Mouse (Mus musculus) hindbrain, postnatal 0 days (tissue): ENCODE results near the gene Snrnp70. TPM values are rescaled to one million over a fixed set of nuclear protein-coding genes. Genes with fewer than 3 reads are reported as not detected.

ENCODE experiments used
- ATAC-seq: fragments of 200-750 bp; cut with Nextera tagmentation; 2 replicates; pipeline ENCODE4 v1.8.0; 2017; ENCODE audit warnings: mild to moderate bottlenecking, moderate TSS enrichment, moderate library complexity
- DNase-seq: peaks from one replicate; pipeline ENCODE4 v3.0.0-alpha.2; 2015; ENCODE audit warnings: low spot score
- H3K27ac ChIP-seq: fragments of 300-500 bp; sonication (generic); 2 replicates; pipeline ENCODE4 v1.5.1; 2014; ENCODE audit warnings: mild to moderate bottlenecking
- H3K27me3 ChIP-seq: fragments of 300-500 bp; sonication (generic); 2 replicates; pipeline ENCODE4 v1.6.1; 2014; ENCODE audit warnings: low read length, mixed read lengths; ENCODE audit not compliant: insufficient read depth
- H3K36me3 ChIP-seq: fragments of 300-500 bp; sonication (generic); 2 replicates; pipeline ENCODE4 v1.6.1; 2014; ENCODE audit warnings: low read length, mixed read lengths; ENCODE audit not compliant: insufficient read depth
- H3K4me1 ChIP-seq: fragments of 300-500 bp; sonication (generic); 2 replicates; pipeline ENCODE4 v1.6.1; 2014; ENCODE audit warnings: antibody characterized with exemption, low read length, mixed read lengths; ENCODE audit not compliant: insufficient read depth
- H3K4me2 ChIP-seq: fragments of 300-500 bp; sonication (generic); 2 replicates; pipeline ENCODE4 v1.6.1; 2014; ENCODE audit warnings: low read depth, mild to moderate bottlenecking, low read length, moderate library complexity, mixed read lengths
- H3K4me3 ChIP-seq: fragments of 300-500 bp; sonication (generic); 2 replicates; pipeline ENCODE4 v1.5.1; 2014; ENCODE audit warnings: low read length
- H3K9ac ChIP-seq: fragments of 300-500 bp; sonication (generic); replicated peaks from 2 replicates; pipeline ENCODE4 v1.6.1; 2014; ENCODE audit warnings: mild to moderate bottlenecking, low read length, moderate library complexity, mixed read lengths
- H3K9me3 ChIP-seq: fragments of 300-500 bp; sonication (generic); 2 replicates; pipeline ENCODE4 v1.6.1; 2016; ENCODE audit warnings: low read length, mixed read lengths
- CTCF ChIP-seq: IDR thresholded peaks from 2 replicates; pipeline ENCODE4 v1.5.1; 2016; ENCODE audit warnings: antibody characterized with exemption, control low read depth, low read depth
- WGBS: fragments of 180-500 bp; shearing (Covaris S2); extraction: QIAGEN DNeasy Blood & Tissue Kit; methylation state at CpG from one replicate; pipeline ENCODE4 v1.1.7; 2014; 5-methylcytosine and 5-hydroxymethylcytosine counted together
- polyA plus RNA-seq: library from polyadenylated mRNA; unstranded; fragments of >200 nt; fragmentation: Nextera tagmentation; extraction: Ambion mirVana; gene quantifications from 2 replicates; pipeline ENCODE4 v1.2.1, GENCODE M21; 2015
- total RNA-seq: library from RNA; depleted of rRNA; stranded (reverse); fragments of >200 nt; gene quantifications from 2 replicates; pipeline ENCODE4 v1.2.3, GENCODE M21; 2014

Snrnp70 gene
- total and polyA plus RNA-seq, 2 experiments from 2014 or later: 145 to 228 TPM

- H3K36me3 ChIP-seq: peaks cover 34% of the 10 kb centered on the region
- no peak for TF ChIP-seq CTCF
- no peak overlapping the region for H3K9ac ChIP-seq
- peaks cover 4% of the 10 kb centered on the region; the same call in 1 of the 2 replicates for H3K4me1 ChIP-seq
- DNase-seq (no peak), ATAC-seq (no peak)
- no peak overlapping the region for H3K27ac ChIP-seq
- H3K4me2 ChIP-seq: no peak overlapping the region
- H3K27me3 ChIP-seq: no peaks in the 10 kb centered on the region
- 96% methylated on average over 8 of the region's 8 CpGs for WGBS
- no peak overlapping the region for H3K4me3 ChIP-seq
- no peaks in the 10 kb centered on the region for H3K9me3 ChIP-seq
Observed at GRCm38 (mm10) chr7:45374620-45375019, 20.9 kb downstream of the Snrnp70 start.

GRCm38 (mm10) chr7:45372371-45372770 lies 23.2 kb downstream of the Snrnp70 start:
- H3K27ac ChIP-seq: no peak overlapping the region
- ATAC-seq (no peak), DNase-seq (no peak)
- H3K36me3 ChIP-seq: peaks cover 21% of the 10 kb centered on the region
- TF ChIP-seq CTCF: no peak
- H3K4me3 ChIP-seq: no peak overlapping the region
- peaks cover 4% of the 10 kb centered on the region; the same call in 1 of the 2 replicates for H3K4me1 ChIP-seq
- 82% methylated on average over 5 of the region's 5 CpGs for WGBS
- no peak overlapping the region for H3K4me2 ChIP-seq
- H3K9me3 ChIP-seq: no peaks in the 10 kb centered on the region
- H3K27me3 ChIP-seq: no peaks in the 10 kb centered on the region
- H3K9ac ChIP-seq: no peak overlapping the region

- H3K4me2 ChIP-seq: peak within 1 kb of the TSS; percentile 76
- peak within 1 kb of the TSS; percentile 48 for H3K9ac ChIP-seq
- H3K4me1 ChIP-seq: peaks cover 4% of the 10 kb centered on the region; the same call in 1 of the 2 replicates
- no peaks in the 10 kb centered on the region for H3K9me3 ChIP-seq
- ATAC-seq (peak; percentile 54), DNase-seq (peak; percentile 89)
- peak within 1 kb of the TSS; percentile 49 for H3K27ac ChIP-seq
- WGBS: 10% methylated on average over 28 of the region's 28 CpGs
- H3K36me3 ChIP-seq: peaks cover 5% of the 10 kb centered on the region
- H3K4me3 ChIP-seq: peak within 1 kb of the TSS; percentile 50
- no peaks in the 10 kb centered on the region for H3K27me3 ChIP-seq
- TF ChIP-seq CTCF: peak; percentile 48
Observed at GRCm38 (mm10) chr7:45370475-45371311, 24.8 kb downstream of the Snrnp70 start, which contains the start of gene Lin7b. Gene Lin7b (minus strand): TSS chr7:45370583.

GRCm38 (mm10) chr7:45369836-45370474 lies 25.6 kb downstream of the Snrnp70 start:
- no peak for TF ChIP-seq CTCF
- 10% methylated on average over 44 of the region's 52 CpGs for WGBS
- no peaks in the 10 kb centered on the region for H3K27me3 ChIP-seq
- no peaks in the 10 kb centered on the region; the same call in 1 of the 2 replicates for H3K36me3 ChIP-seq
- H3K4me1 ChIP-seq: peaks cover 7% of the 10 kb centered on the region
- H3K9ac ChIP-seq: peak overlapping the region; percentile 48
- peak overlapping the region; percentile 76 for H3K4me2 ChIP-seq
- H3K9me3 ChIP-seq: no peaks in the 10 kb centered on the region
- H3K4me3 ChIP-seq: peak overlapping the region; percentile 50
- DNase-seq: peak; percentile 47
- H3K27ac ChIP-seq: peak overlapping the region; percentile 49
- ATAC-seq: no peak; the same call in 1 of the 2 replicates

GRCm38 (mm10) chr7:45369022-45369745 lies 26.4 kb downstream of the Snrnp70 start:
- Histone ChIP-seq H3K4me1 (peaks cover 11% of the 10 kb centered on the region), H3K27me3 (no peaks in the 10 kb centered on the region), H3K36me3 (no peaks in the 10 kb centered on the region; the same call in 1 of the 2 replicates), H3K4me3 (peak overlapping the region; percentile 50), H3K4me2 (peak overlapping the region; percentile 76), H3K9me3 (no peaks in the 10 kb centered on the region), H3K9ac (peak overlapping the region; percentile 48; the same call in 1 of the 2 replicates), H3K27ac (no peak overlapping the region)
- WGBS: 76% methylated on average over 16 of the region's 16 CpGs
- no peak for ATAC-seq
- no peak for TF ChIP-seq CTCF
- no peak for DNase-seq

GRCm38 (mm10) chr7:45368178-45368577 lies 27.4 kb downstream of the Snrnp70 start:
- DNase-seq (no peak), ATAC-seq (no peak)
- no peaks in the 10 kb centered on the region for H3K9me3 ChIP-seq
- peak overlapping the region; percentile 85 for H3K4me3 ChIP-seq
- TF ChIP-seq CTCF: no peak
- H3K9ac ChIP-seq: no peak overlapping the region; the same call in 1 of the 2 replicates
- peaks cover 11% of the 10 kb centered on the region for H3K4me1 ChIP-seq
- WGBS: 80% methylated on average over 15 of the region's 15 CpGs
- H3K27me3 ChIP-seq: no peaks in the 10 kb centered on the region
- H3K36me3 ChIP-seq: no peaks in the 10 kb centered on the region; the same call in 1 of the 2 replicates
- H3K27ac ChIP-seq: peak overlapping the region; percentile 72; the same call in 1 of the 2 replicates
- peak overlapping the region; percentile 78 for H3K4me2 ChIP-seq
